Mouse (Mus musculus) myocyte (in vitro differentiated cells): ENCODE data around the gene Lemd1. TPM values are rescaled to one million over a fixed set of nuclear protein-coding genes. Genes with fewer than 3 reads are reported as not detected.

ENCODE experiments used
- H3K27me3 ChIP-seq: one replicate; pipeline ENCODE4 v1.6.1; 2011; ENCODE audit not compliant: control insufficient read depth, insufficient read depth, insufficient read length
- H3K36me3 ChIP-seq: one replicate; pipeline ENCODE4 v1.6.1; 2011; ENCODE audit not compliant: control insufficient read depth, insufficient read depth
- H3K4me2 ChIP-seq: one replicate; pipeline ENCODE4 v1.6.1; 2011; ENCODE audit warnings: low read depth, control low read depth
- H3K4me3 ChIP-seq: one replicate; pipeline ENCODE4 v1.5.1; 2011; ENCODE audit warnings: mild to moderate bottlenecking, control low read depth, moderate library complexity
- H3K79me2 ChIP-seq: one replicate; pipeline ENCODE4 v1.6.1; 2011; ENCODE audit not compliant: control insufficient read depth, insufficient read depth
- H3ac ChIP-seq: one replicate; pipeline ENCODE4 v1.6.1; 2011; ENCODE audit not compliant: control insufficient read depth, insufficient read length
- CEBPB ChIP-seq: IDR thresholded peaks from 2 replicates; pipeline ENCODE4 v1.6.1; 2011; ENCODE audit warnings: mild to moderate bottlenecking, moderate library complexity; ENCODE audit not compliant: poor library complexity, insufficient read depth, severe bottlenecking
- E2F4 ChIP-seq: IDR thresholded peaks from one replicate; pipeline ENCODE4 v1.6.1; 2011; ENCODE audit warnings: mild to moderate bottlenecking, control low read depth, moderate library complexity; ENCODE audit not compliant: insufficient read depth
- MAX ChIP-seq: IDR thresholded peaks from one replicate; pipeline ENCODE4 v1.6.1; 2011; ENCODE audit warnings: low read depth, mild to moderate bottlenecking, control low read depth
- MYOD1 ChIP-seq, 3 experiments: IDR thresholded peaks; one replicate each; pipeline ENCODE4 v1.6.1; 2011; ENCODE audit warnings: control low read depth in 2 of 3, low read depth in 2 of 3, mild to moderate bottlenecking in 2 of 3, moderate library complexity in 1 of 3; ENCODE audit not compliant: insufficient read length in 2 of 3, control insufficient read depth in 1 of 3
- MYOG ChIP-seq, 3 experiments: IDR thresholded peaks; one replicate each; pipeline ENCODE4 v1.6.1; 2011; ENCODE audit warnings: control low read depth in 2 of 3, low read depth in 2 of 3, mild to moderate bottlenecking in 2 of 3; ENCODE audit not compliant: insufficient read length in 2 of 3, control insufficient read depth in 1 of 3, insufficient read depth in 1 of 3
- POLR2A ChIP-seq: IDR thresholded peaks from one replicate; pipeline ENCODE4 v1.6.1; 2011; ENCODE audit warnings: low read depth, mild to moderate bottlenecking, control low read depth, moderate library complexity; ENCODE audit not compliant: insufficient read length
- POLR2AphosphoS2 ChIP-seq: IDR thresholded peaks from one replicate; pipeline ENCODE4 v1.6.1; 2011; ENCODE audit warnings: low read depth, control low read depth; ENCODE audit not compliant: insufficient read length
- REST ChIP-seq: IDR thresholded peaks from one replicate; pipeline ENCODE4 v1.6.1; 2011; ENCODE audit warnings: mild to moderate bottlenecking, control low read depth, moderate library complexity; ENCODE audit not compliant: insufficient read depth, insufficient read length
- SRF ChIP-seq: IDR thresholded peaks from one replicate; pipeline ENCODE4 v1.6.1; 2011; ENCODE audit warnings: low read depth; ENCODE audit not compliant: control insufficient read depth, insufficient read length
- TCF12 ChIP-seq: IDR thresholded peaks from one replicate; pipeline ENCODE4 v1.6.1; 2011; ENCODE audit warnings: mild to moderate bottlenecking, control low read depth; ENCODE audit not compliant: poor library complexity, insufficient read depth, severe bottlenecking
- TCF3 ChIP-seq: IDR thresholded peaks from one replicate; pipeline ENCODE4 v1.6.1; 2011; ENCODE audit warnings: low read depth, control low read depth; ENCODE audit not compliant: insufficient read length
- USF1 ChIP-seq: IDR thresholded peaks from one replicate; pipeline ENCODE4 v1.6.1; 2011; ENCODE audit warnings: low read depth, mild to moderate bottlenecking, control low read depth, moderate library complexity
- polyA plus RNA-seq: library from polyadenylated mRNA; unstranded; fragments of >200 nt; fragmentation: generic; extraction: Trizol; gene quantifications from one replicate; pipeline ENCODE4 v1.2.1, GENCODE M21; 2012; ENCODE audit warnings: missing spikeins

The Lemd1 gene
- polyA plus RNA-seq, 1 experiment = 0.49 TPM

DNA sequence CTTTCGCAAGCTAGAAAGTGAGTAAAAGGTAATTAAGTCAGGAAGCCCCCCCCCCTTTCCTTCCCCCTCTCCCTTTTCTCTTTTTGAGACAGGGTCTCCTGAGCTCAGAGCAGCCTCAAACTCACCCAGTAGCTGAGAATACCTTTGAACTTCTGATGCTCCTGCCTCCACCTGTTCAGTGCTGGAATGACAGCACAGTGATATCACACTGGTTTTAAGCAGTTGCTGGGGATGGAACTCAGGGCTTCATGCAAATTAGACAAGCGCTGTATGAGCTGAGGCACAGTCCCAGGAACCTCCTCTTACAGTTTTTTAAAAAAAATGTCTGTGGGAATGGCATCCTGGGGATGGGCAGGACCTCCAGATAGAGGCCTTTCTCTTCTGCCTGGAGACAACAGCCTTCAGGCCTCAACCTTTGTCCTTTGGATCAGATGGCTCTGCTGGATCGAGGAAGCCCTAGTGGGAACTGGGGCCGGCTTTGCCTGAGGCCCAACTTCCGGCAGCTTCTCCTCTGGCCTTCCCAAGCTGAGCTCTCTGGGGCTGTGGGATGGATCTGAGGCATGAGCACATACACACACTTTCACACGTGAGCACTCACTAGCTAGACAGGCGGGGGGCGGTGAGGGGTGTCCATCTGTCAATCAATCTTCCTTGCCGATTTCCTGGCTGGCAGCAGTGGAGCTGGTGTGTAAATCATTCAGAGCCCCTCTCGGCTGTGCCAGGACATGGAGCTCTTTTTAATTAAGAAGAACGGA, 99.9 kb downstream of the Lemd1 start:
- Histone ChIP-seq H3ac (no peak overlapping the region), H3K4me3 (peak overlapping the region; percentile 22), H3K36me3 (no peaks in the 10 kb centered on the region), H3K4me2 (peak overlapping the region; percentile 94), H3K79me2 (peaks cover 7% of the 10 kb centered on the region), H3K27me3 (no peaks in the 10 kb centered on the region)
- TF ChIP-seq MYOG (IDR thresholded peaks at IDR 0.05; ENCODE audit: control insufficient read depth in 1 of 3, insufficient read depth in 1 of 3, insufficient read length in 2 of 3, low read depth in 2 of 3) (no peak), USF1 (no peak), POLR2A (no peak), REST (no peak), MYOD1 (IDR thresholded peaks at IDR 0.05; ENCODE audit: control insufficient read depth in 1 of 3, insufficient read length in 2 of 3, low read depth in 2 of 3) (peak in 1 of 3 experiments; percentile 44), TCF3 (no peak), E2F4 (no peak), MAX (no peak), CEBPB (no peak), POLR2AphosphoS2 (peak; percentile 32)

DNA sequence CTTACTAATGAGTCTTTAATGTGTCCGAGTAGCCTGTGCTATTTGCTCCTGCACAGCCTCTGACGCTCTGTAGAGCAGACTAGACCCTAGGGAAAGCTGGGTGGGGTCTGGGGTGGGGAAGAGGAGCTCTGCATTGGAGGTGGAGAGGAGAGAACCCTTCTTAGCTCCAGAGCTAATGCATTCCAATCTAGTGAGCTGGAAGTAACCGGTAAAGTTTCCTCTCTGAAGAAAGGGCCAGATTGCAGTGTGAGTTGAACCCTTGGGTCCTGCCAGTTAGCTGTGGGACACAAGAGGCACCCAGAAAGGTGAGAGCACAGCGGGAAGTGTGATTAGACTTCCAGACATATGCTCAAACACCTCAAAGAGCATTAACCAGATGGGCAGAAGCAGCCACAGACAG, 100.5 kb downstream of the Lemd1 start:
- TF ChIP-seq MAX (no peak), MYOG (IDR thresholded peaks at IDR 0.05; ENCODE audit: control insufficient read depth in 1 of 3, insufficient read depth in 1 of 3, insufficient read length in 2 of 3, low read depth in 2 of 3) (no peak), USF1 (no peak), TCF3 (no peak), SRF (no peak), CEBPB (no peak), POLR2AphosphoS2 (no peak), MYOD1 (IDR thresholded peaks at IDR 0.05; ENCODE audit: control insufficient read depth in 1 of 3, insufficient read length in 2 of 3, low read depth in 2 of 3) (no peak), POLR2A (no peak), TCF12 (no peak), E2F4 (no peak), REST (no peak)
- no peaks in the 10 kb centered on the region for H3K27me3 ChIP-seq
- peak overlapping the region; percentile 22 for H3K4me3 ChIP-seq
- peak overlapping the region; percentile 94 for H3K4me2 ChIP-seq
- H3K79me2 ChIP-seq = peaks cover 7% of the 10 kb centered on the region
- H3ac ChIP-seq = no peak overlapping the region
- H3K36me3 ChIP-seq = no peaks in the 10 kb centered on the region

DNA sequence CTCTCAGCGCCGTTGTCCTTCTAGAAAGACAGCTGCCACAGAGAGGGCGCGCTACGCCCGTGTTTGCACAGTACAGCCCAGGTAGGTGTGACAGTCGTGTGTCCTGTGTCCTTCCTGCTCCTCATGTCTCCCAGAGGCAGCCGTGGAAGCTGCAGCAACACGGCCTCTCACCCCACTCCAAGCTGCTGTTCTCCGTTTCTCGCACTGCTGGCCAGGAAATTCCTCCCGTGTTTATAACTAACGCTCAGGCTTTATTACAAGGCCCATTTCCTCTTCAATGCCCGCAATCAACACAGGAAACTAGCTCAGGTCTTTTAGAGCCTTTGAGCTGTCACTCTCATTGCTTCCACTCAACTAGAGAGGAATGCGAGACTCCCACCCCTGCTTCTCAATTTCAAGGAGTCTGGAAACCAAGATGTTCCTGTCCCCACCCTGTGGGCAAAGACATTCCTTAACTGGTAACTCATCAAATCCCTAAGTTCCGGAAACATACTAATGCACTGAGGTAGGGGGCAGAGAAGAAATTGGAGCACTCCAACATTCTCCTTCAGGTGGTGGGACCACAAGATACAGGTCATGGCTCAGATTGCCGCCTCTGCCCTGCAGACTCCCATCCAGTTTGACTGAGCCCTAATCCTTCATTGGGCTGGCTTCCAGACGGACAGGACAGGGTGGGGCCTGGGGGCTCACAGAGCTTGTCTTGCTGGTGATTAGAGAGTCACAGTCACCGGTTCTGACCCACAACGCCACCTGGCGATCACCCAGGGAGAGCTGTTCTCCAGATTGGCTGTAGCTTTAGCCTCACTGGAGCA, 101.3 kb downstream of the Lemd1 start:
- TF ChIP-seq REST = no peak
- no peak for TF ChIP-seq E2F4
- no peak for TF ChIP-seq TCF3
- no peak for TF ChIP-seq CEBPB
- no peak for TF ChIP-seq MAX
- TF ChIP-seq MYOG (IDR thresholded peaks at IDR 0.05; ENCODE audit: control insufficient read depth in 1 of 3, insufficient read depth in 1 of 3, insufficient read length in 2 of 3, low read depth in 2 of 3) = peak in 1 of 3 experiments; percentile 58
- peak; percentile 56 for TF ChIP-seq POLR2A
- TF ChIP-seq USF1 = no peak
- peak; percentile 42 for TF ChIP-seq POLR2AphosphoS2
- no peak for TF ChIP-seq TCF12
- no peak for TF ChIP-seq SRF
- TF ChIP-seq MYOD1 (IDR thresholded peaks at IDR 0.05; ENCODE audit: control insufficient read depth in 1 of 3, insufficient read length in 2 of 3, low read depth in 2 of 3) = peak in 1 of 3 experiments; percentile 35

DNA sequence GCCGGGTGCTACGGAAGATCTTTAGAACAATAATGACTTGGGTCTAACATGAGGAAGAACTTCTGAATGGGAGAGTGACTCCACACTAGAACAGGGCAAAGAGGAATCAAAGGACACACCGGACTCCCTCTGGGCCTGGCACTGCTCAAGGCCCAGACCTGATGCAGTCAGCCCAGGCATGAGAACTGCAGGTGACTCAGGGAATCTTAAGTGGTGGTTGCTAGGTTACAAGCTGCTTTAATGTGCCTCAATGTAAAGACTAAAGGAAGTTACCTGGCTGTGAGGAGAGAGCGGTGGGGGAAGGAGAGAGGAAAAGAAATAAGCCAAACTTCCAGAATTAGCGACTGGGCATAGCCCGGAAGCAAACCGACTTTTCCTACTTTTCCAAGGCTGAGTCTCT, 104.3 kb downstream of the Lemd1 start:
- no peaks in the 10 kb centered on the region for H3K36me3 ChIP-seq
- H3ac ChIP-seq = no peak overlapping the region
- TF ChIP-seq CEBPB = no peak
- TF ChIP-seq SRF = no peak
- TF ChIP-seq TCF12 = no peak
- TF ChIP-seq MYOG (IDR thresholded peaks at IDR 0.05; ENCODE audit: control insufficient read depth in 1 of 3, insufficient read depth in 1 of 3, insufficient read length in 2 of 3, low read depth in 2 of 3) = no peak
- no peak for TF ChIP-seq MAX
- H3K4me3 ChIP-seq = no peak overlapping the region
- H3K4me2 ChIP-seq = peak overlapping the region; percentile 10
- H3K79me2 ChIP-seq = no peaks in the 10 kb centered on the region
- H3K27me3 ChIP-seq = no peaks in the 10 kb centered on the region

More for the DNA sequence above, 101.3 kb downstream of the Lemd1 start:
- H3K79me2 ChIP-seq = peaks cover 7% of the 10 kb centered on the region
- H3K4me3 ChIP-seq = peak overlapping the region; percentile 22
- peak overlapping the region; percentile 94 for H3K4me2 ChIP-seq
- no peaks in the 10 kb centered on the region for H3K36me3 ChIP-seq
- H3ac ChIP-seq = no peak overlapping the region
- no peaks in the 10 kb centered on the region for H3K27me3 ChIP-seq
